Mouse (Mus musculus): ENCODE results near the gene Gm20388. TPM values are rescaled to one million over a fixed set of nuclear protein-coding genes. Genes with fewer than 3 reads are reported as not detected.

Gene Gm20388
- polyA plus RNA-seq, 1 experiment from 2014 or later, result not detected

GRCm38 (mm10) chr8:121935341-121936294, 2025.0 kb downstream of the Gm20388 start:
- ATAC-seq (ENCODE audit: insufficient number of reproducible peaks, insufficient read depth, low FRiP score, low TSS enrichment, low read depth), result no peak
- Histone ChIP-seq H3K36me3 (no peaks in the 10 kb centered on the region), H3K4me2 (no peak overlapping the region), H3K9me3 (no peaks in the 10 kb centered on the region), H3K27ac (0 out of 2 replicates have a peak overlapping the region, but pooled peaks have one; percentile 2), H3K9ac (0 out of 2 replicates have a peak overlapping the region, but pooled peaks have one; percentile 27), H3K4me1 (peaks cover 7% of the 10 kb centered on the region), H3K4me3 (no peak overlapping the region), H3K27me3 (no peaks in the 10 kb centered on the region)
- whole genome bisulfite sequencing, result 46% methylated on average over 12 of the region's 12 CpGs

GRCm38 (mm10) chr8:121936391-121936790, 2025.8 kb downstream of the Gm20388 start:
- no peaks in the 10 kb centered on the region for H3K9me3 ChIP-seq
- H3K27me3 ChIP-seq, result no peaks in the 10 kb centered on the region
- WGBS, result 75% methylated on average over 14 of the region's 14 CpGs
- H3K27ac ChIP-seq, result no peak overlapping the region
- H3K36me3 ChIP-seq, result no peaks in the 10 kb centered on the region
- ATAC-seq (ENCODE audit: insufficient number of reproducible peaks, insufficient read depth, low FRiP score, low TSS enrichment, low read depth), result no peak
- H3K4me1 ChIP-seq, result peaks cover 7% of the 10 kb centered on the region
- H3K4me2 ChIP-seq, result no peak overlapping the region
- H3K4me3 ChIP-seq, result no peak overlapping the region
- no peak overlapping the region for H3K9ac ChIP-seq

- Histone ChIP-seq H3K4me3 (no peak overlapping the region), H3K4me2 (no peak overlapping the region), H3K36me3 (no peaks in the 10 kb centered on the region), H3K9me3 (no peaks in the 10 kb centered on the region), H3K27me3 (no peaks in the 10 kb centered on the region), H3K9ac (no peak overlapping the region), H3K27ac (no peak overlapping the region), H3K4me1 (peaks cover 7% of the 10 kb centered on the region)
- no peak for ATAC-seq (ENCODE audit: insufficient number of reproducible peaks, insufficient read depth, low FRiP score, low TSS enrichment, low read depth)
- WGBS, result 84% methylated on average over 7 of the region's 7 CpGs
Observed at GRCm38 (mm10) chr8:121938732-121939131, 2028.1 kb downstream of the Gm20388 start.

GRCm38 (mm10) chr8:121943057-121943540, 2032.5 kb downstream of the Gm20388 start:
- H3K27me3 ChIP-seq, result no peaks in the 10 kb centered on the region
- peaks cover 12% of the 10 kb centered on the region for H3K4me1 ChIP-seq
- H3K4me2 ChIP-seq, result no peak overlapping the region
- H3K9me3 ChIP-seq, result no peaks in the 10 kb centered on the region
- H3K4me3 ChIP-seq, result no peak overlapping the region
- no peak overlapping the region for H3K27ac ChIP-seq
- 23% methylated on average over 2 of the region's 2 CpGs for WGBS
- no peak overlapping the region for H3K9ac ChIP-seq
- no peaks in the 10 kb centered on the region for H3K36me3 ChIP-seq
- no peak for ATAC-seq (ENCODE audit: insufficient number of reproducible peaks, insufficient read depth, low FRiP score, low TSS enrichment, low read depth)

GRCm38 (mm10) chr8:121943716-121944115, 2033.1 kb downstream of the Gm20388 start:
- Histone ChIP-seq H3K27ac (no peak overlapping the region), H3K9ac (no peak overlapping the region), H3K4me2 (no peak overlapping the region), H3K9me3 (no peaks in the 10 kb centered on the region), H3K4me3 (no peak overlapping the region), H3K4me1 (peaks cover 18% of the 10 kb centered on the region), H3K36me3 (no peaks in the 10 kb centered on the region), H3K27me3 (no peaks in the 10 kb centered on the region)
- 75% methylated on average over 8 of the region's 8 CpGs for WGBS
- ATAC-seq (ENCODE audit: insufficient number of reproducible peaks, insufficient read depth, low FRiP score, low TSS enrichment, low read depth), result no peak

GRCm38 (mm10) chr8:121944831-121945230, 2034.2 kb downstream of the Gm20388 start, which contains the start of gene Car5a:
Gene Car5a, minus strand, starts transcription at chr8:121944904.
- Histone ChIP-seq H3K4me1 (peaks cover 27% of the 10 kb centered on the region), H3K36me3 (no peaks in the 10 kb centered on the region), H3K9ac (no peak within 1 kb of the TSS), H3K27ac (no peak within 1 kb of the TSS), H3K27me3 (no peaks in the 10 kb centered on the region), H3K9me3 (no peaks in the 10 kb centered on the region), H3K4me2 (no peak within 1 kb of the TSS), H3K4me3 (no peak within 1 kb of the TSS)
- ATAC-seq (ENCODE audit: insufficient number of reproducible peaks, insufficient read depth, low FRiP score, low TSS enrichment, low read depth), result no peak

- Histone ChIP-seq H3K4me3 (no peak overlapping the region), H3K27ac (no peak overlapping the region), H3K9me3 (no peaks in the 10 kb centered on the region), H3K9ac (no peak overlapping the region), H3K4me2 (no peak overlapping the region), H3K4me1 (peaks cover 27% of the 10 kb centered on the region), H3K27me3 (no peaks in the 10 kb centered on the region), H3K36me3 (no peaks in the 10 kb centered on the region)
- WGBS, result 81% methylated on average over 7 of the region's 7 CpGs
- ATAC-seq (ENCODE audit: insufficient number of reproducible peaks, insufficient read depth, low FRiP score, low TSS enrichment, low read depth), result no peak
Observed at GRCm38 (mm10) chr8:121946351-121946750, 2035.7 kb downstream of the Gm20388 start.

- peak overlapping the region; percentile 94 for H3K27ac ChIP-seq
- ATAC-seq (ENCODE audit: insufficient number of reproducible peaks, insufficient read depth, low FRiP score, low TSS enrichment, low read depth), result no peak
- H3K36me3 ChIP-seq, result no peaks in the 10 kb centered on the region
- peak overlapping the region; percentile 36 for H3K4me3 ChIP-seq
- WGBS, result 29% methylated on average over 19 of the region's 19 CpGs
- no peaks in the 10 kb centered on the region for H3K9me3 ChIP-seq
- H3K4me2 ChIP-seq, result peak overlapping the region; percentile 68
- H3K27me3 ChIP-seq, result no peaks in the 10 kb centered on the region
- peaks cover 35% of the 10 kb centered on the region for H3K4me1 ChIP-seq
- peak overlapping the region; percentile 65 for H3K9ac ChIP-seq
Observed at GRCm38 (mm10) chr8:121947047-121947752, 2036.6 kb downstream of the Gm20388 start.

GRCm38 (mm10) chr8:121947753-121948141, 2037.1 kb downstream of the Gm20388 start:
- peak overlapping the region; percentile 68 for H3K4me2 ChIP-seq
- H3K27ac ChIP-seq, result peak overlapping the region; percentile 94
- peak overlapping the region; percentile 65 for H3K9ac ChIP-seq
- peak; percentile 49 for ATAC-seq (ENCODE audit: insufficient number of reproducible peaks, insufficient read depth, low FRiP score, low TSS enrichment, low read depth)
- peak overlapping the region; percentile 36 for H3K4me3 ChIP-seq
- H3K9me3 ChIP-seq, result no peaks in the 10 kb centered on the region
- H3K27me3 ChIP-seq, result no peaks in the 10 kb centered on the region
- H3K4me1 ChIP-seq, result peaks cover 40% of the 10 kb centered on the region
- WGBS, result under 1% methylated on average over 18 of the region's 18 CpGs
- no peaks in the 10 kb centered on the region for H3K36me3 ChIP-seq

- Histone ChIP-seq H3K27ac (peak overlapping the region; percentile 94), H3K4me2 (peak overlapping the region; percentile 68), H3K4me3 (peak overlapping the region; percentile 36), H3K4me1 (peaks cover 48% of the 10 kb centered on the region), H3K9me3 (no peaks in the 10 kb centered on the region), H3K27me3 (no peaks in the 10 kb centered on the region), H3K36me3 (no peaks in the 10 kb centered on the region; the same call in 1 of the 2 replicates), H3K9ac (peak overlapping the region; percentile 57)
- WGBS, result 59% methylated on average over 19 of the region's 19 CpGs
- no peak for ATAC-seq (ENCODE audit: insufficient number of reproducible peaks, insufficient read depth, low FRiP score, low TSS enrichment, low read depth)
Observed at GRCm38 (mm10) chr8:121948321-121949145, 2037.9 kb downstream of the Gm20388 start.
